In the genomic region with DNA sequence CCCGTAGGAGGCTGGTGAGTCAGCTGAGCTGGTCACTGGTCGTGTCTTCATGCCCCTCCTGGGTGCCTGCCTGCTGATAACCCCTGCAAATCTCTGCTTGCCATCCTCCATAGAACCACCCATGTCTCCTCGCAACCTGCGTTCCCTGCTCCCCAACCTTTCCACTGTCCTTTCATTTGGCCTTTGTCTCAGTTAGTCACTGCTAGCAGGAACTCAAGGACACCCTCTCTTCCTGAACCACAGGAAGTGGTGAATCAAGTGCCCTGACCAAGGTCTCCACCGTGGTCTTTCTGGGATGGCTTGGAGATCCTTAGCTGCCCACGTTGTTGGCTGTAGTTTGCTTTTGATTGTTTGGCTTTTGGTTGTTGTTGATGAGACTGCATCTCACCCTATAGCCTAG, we compare ENCODE assay signal across 30 mouse cellular contexts. TPM values are rescaled to one million over a fixed set of nuclear protein-coding genes. Genes with fewer than 3 reads are reported as not detected.
A peak's percentile ranks its signal among the peaks of the same experiment; 100 is the strongest.
DNase-seq lines count a peak whose midpoint lies in the region; TF ChIP-seq lines count a peak whose summit lies in the region.
"Had no signal": no experiment of that assay in that cellular context is flagged by ENCODE, and none has a peak within 500 bp of the region (broad histone marks: within the 10 kb centered on the region; RNA-seq: fewer than 3 reads in every experiment).

No protein-coding gene starts in this region.

- peak overlapping the region; percentile 88 for H3K27ac ChIP-seq in bone marrow macrophage, adult 2 months (ENCODE audit: insufficient read depth, low read depth, low read length)
- H3K27ac ChIP-seq: embryonic facial prominence, embryonic 12.5 days; embryonic facial prominence, embryonic 15.5 days; gastrocnemius, adult 2 months; heart, embryonic 15.5 days; hindbrain, embryonic 10.5 days; hindbrain, embryonic 13.5 days; intestine, embryonic 15.5 days had no signal

- intact Hi-C loops in gastrocnemius, postnatal 36 days (cut with DNase I), result no loop called here

- TF ChIP-seq POLR2A in bone marrow macrophage, adult 2 months (IDR thresholded peaks at IDR 0.05; ENCODE audit: borderline replicate concordance, low read depth, low read length), result no peak

- peak; percentile 59 to 81 for DNase-seq in adrenal gland, adult (ENCODE audit: inconsistent age in 2 of 2, low spot score in 1 of 2)
- no peak for DNase-seq in adrenal gland, adult 8-10 months
- DNase-seq in adrenal gland, postnatal 14 days, result peak; percentile 40
- DNase-seq in adrenal gland, postnatal 25 days, result no peak
- DNase-seq in gastrocnemius, postnatal 36 days, result no peak
- DNase-seq: B cell, adult 2 months; cerebellum, adult 11 months; cerebellum, adult 2 months; cerebellum, adult 9-11 months; forebrain, postnatal 0 days; gastrocnemius, adult 2 months; gastrocnemius, postnatal 14 days; heart, adult 18-20 months; heart, postnatal 10 days; heart, postnatal 36 days; kidney, adult 11 months had no signal

- peaks cover 68% of the 10 kb centered on the region for H3K4me1 ChIP-seq in bone marrow macrophage, adult 2 months (ENCODE audit: control insufficient read depth, insufficient read depth, low read length)
- H3K4me1 ChIP-seq: heart, embryonic 12.5 days; heart, embryonic 15.5 days; intestine, embryonic 15.5 days had no signal

- peak overlapping the region; percentile 18 for H3K4me3 ChIP-seq in bone marrow macrophage, adult 2 months (ENCODE audit: insufficient read depth, low read length)
- H3K4me3 ChIP-seq: embryonic facial prominence, embryonic 12.5 days; embryonic facial prominence, embryonic 15.5 days; gastrocnemius, adult 2 months; heart, embryonic 12.5 days; heart, embryonic 15.5 days; hindbrain, embryonic 10.5 days; hindbrain, embryonic 13.5 days; intestine, embryonic 15.5 days had no signal

- no peak for TF ChIP-seq CTCF in bone marrow macrophage, adult 2 months (IDR thresholded peaks at IDR 0.05; ENCODE audit: low read depth, low read length)

RNA-seq across cellular contexts. Expression of gene Cyth4, which starts 4.3 kb away (rescaled TPM):
- 10 to 100 TPM in 2 of 4 experiments, 1 to 10 TPM in 2; 8.1 to 21.3 (median 14.8) TPM for total RNA-seq in adrenal gland, adult 8-10 months (2022)
- 4.6 and 12.8 TPM in 2 replicates for total RNA-seq in adrenal gland, postnatal 14 days (2021)
- total RNA-seq in adrenal gland, postnatal 25 days (2021), result 7.5 and 7.6 TPM in 2 replicates
- 382 and 398 TPM in 2 replicates for polyA plus RNA-seq in bone marrow macrophage, adult 2 months (2012; ENCODE audit: insufficient read depth, insufficient read length, missing spikeins)
- 1 to 10 TPM; 2.0 to 2.1 TPM for total RNA-seq in gastrocnemius, postnatal 36 days (2021)

RNA-seq across cellular contexts. Expression of gene Rac2, which starts 28.6 kb away (rescaled TPM):
- 10 to 100 TPM in 2 of 4 experiments, 1 to 10 TPM in 2; 4.2 to 19.0 (median 7.7) TPM for total RNA-seq in adrenal gland, adult 8-10 months (2022)
- total RNA-seq in adrenal gland, postnatal 14 days (2021), result 9.0 and 44.5 TPM in 2 replicates
- 2.7 and 4.5 TPM in 2 replicates for total RNA-seq in adrenal gland, postnatal 25 days (2021)
- polyA plus RNA-seq in bone marrow macrophage, adult 2 months (2012; ENCODE audit: insufficient read depth, insufficient read length, missing spikeins), result 440 and 552 TPM in 2 replicates
- 1 to 10 TPM in 1 of 2 experiments, under 1 TPM in 1; 0.42 to 1.4 TPM for total RNA-seq in gastrocnemius, postnatal 36 days (2021)
- polyA plus RNA-seq: Patski had no signal

RNA-seq across cellular contexts. Expression of gene Sstr3, which starts 56.7 kb away (rescaled TPM):
- under 1 TPM; 0.31 to 0.91 (median 0.49) TPM for total RNA-seq in adrenal gland, adult 8-10 months (2022)
- 0.56 and 0.98 TPM in 2 replicates for total RNA-seq in adrenal gland, postnatal 14 days (2021)
- total RNA-seq in adrenal gland, postnatal 25 days (2021), result 0.58 and 0.76 TPM in 2 replicates
- not detected in 2 replicates for polyA plus RNA-seq in bone marrow macrophage, adult 2 months (2012; ENCODE audit: insufficient read depth, insufficient read length, missing spikeins)
- not detected for total RNA-seq in gastrocnemius, postnatal 36 days (2021)
- total RNA-seq: CH12.LX; common myeloid progenitor, adult 5-6 weeks; heart, adult 18-20 months; heart, postnatal 36 days had no signal
- polyA plus RNA-seq: embryonic facial prominence, embryonic 12.5 days; embryonic facial prominence, embryonic 15.5 days; forebrain, embryonic 11.5 days; G1E; gonadal fat pad, adult 2 months had no signal

Comparison
In these comparisons a context has a peak if more than half of its experiments do, and no peak if none do; other contexts are left out.
1. DNase-seq: peak in adrenal gland, adult (2 of 2) and adrenal gland, postnatal 14 days (single experiment); none in adrenal gland, adult 8-10 months (single experiment), adrenal gland, postnatal 25 days (single experiment) and gastrocnemius, postnatal 36 days (0 of 2).